Mouse (Mus musculus) stomach, embryonic 15.5 days (tissue): ENCODE measurements around the gene Acacb. TPM values are rescaled to one million over a fixed set of nuclear protein-coding genes. Genes with fewer than 3 reads are reported as not detected.

Source experiments
- ATAC-seq: fragments of 200-750 bp; cut with Nextera tagmentation; 2 replicates; pipeline ENCODE4 v1.8.0; 2017; ENCODE audit warnings: low read depth, moderate number of reproducible peaks, moderate TSS enrichment; ENCODE audit not compliant: insufficient read depth, low FRiP score
- H3K27ac ChIP-seq: fragments of 300-500 bp; sonication (generic); 2 replicates; pipeline ENCODE4 v1.5.1; 2015; ENCODE audit warnings: mild to moderate bottlenecking, inconsistent platforms
- H3K27me3 ChIP-seq: fragments of 300-500 bp; sonication (generic); replicated peaks from 2 replicates; pipeline ENCODE4 v1.6.1; 2015; ENCODE audit warnings: inconsistent platforms
- H3K36me3 ChIP-seq: fragments of 300-500 bp; sonication (generic); 2 replicates; pipeline ENCODE4 v1.6.1; 2015; ENCODE audit warnings: inconsistent platforms
- H3K4me1 ChIP-seq: fragments of 300-500 bp; sonication (generic); 2 replicates; pipeline ENCODE4 v1.6.1; 2015; ENCODE audit warnings: inconsistent platforms
- H3K4me2 ChIP-seq: fragments of 300-500 bp; sonication (generic); 2 replicates; pipeline ENCODE4 v1.6.1; 2015; ENCODE audit warnings: mild to moderate bottlenecking, inconsistent platforms
- H3K4me3 ChIP-seq: fragments of 300-500 bp; sonication (generic); replicated peaks from 2 replicates; pipeline ENCODE4 v1.5.1; 2015; ENCODE audit warnings: inconsistent platforms
- H3K9ac ChIP-seq: fragments of 300-500 bp; sonication (generic); 2 replicates; pipeline ENCODE4 v1.6.1; 2015; ENCODE audit warnings: inconsistent platforms
- H3K9me3 ChIP-seq: fragments of 300-500 bp; sonication (generic); 2 replicates; pipeline ENCODE4 v1.6.1; 2016; ENCODE audit warnings: inconsistent platforms
- WGBS: fragments of 180-500 bp; shearing (Covaris S2); methylation state at CpG from one replicate; pipeline ENCODE4 v1.1.7; 2015; 5-methylcytosine and 5-hydroxymethylcytosine counted together
- polyA plus RNA-seq: library from polyadenylated mRNA; unstranded; fragments of >200 nt; fragmentation: Nextera tagmentation; extraction: Ambion mirVana; gene quantifications from 2 replicates; pipeline ENCODE4 v1.2.1, GENCODE M21; 2015

The Acacb gene
- polyA plus RNA-seq, 1 experiment from 2014 or later = 2.1 TPM

- 23% methylated on average over 6 of the region's 6 CpGs for WGBS
- no peak overlapping the region for H3K4me3 ChIP-seq
- H3K9me3 ChIP-seq = no peaks in the 10 kb centered on the region
- H3K36me3 ChIP-seq = no peaks in the 10 kb centered on the region
- H3K4me2 ChIP-seq = no peak overlapping the region
- H3K9ac ChIP-seq = no peak overlapping the region
- no peaks in the 10 kb centered on the region for H3K4me1 ChIP-seq
- H3K27ac ChIP-seq = no peak overlapping the region
- ATAC-seq = no peak
- H3K27me3 ChIP-seq = 0 out of 2 replicates have a peak, but pooled peaks cover 3% of the 10 kb centered on the region
Observed at GRCm38 (mm10) chr5:114282346-114282745, 136.0 kb downstream of the Acacb start.

DNA sequence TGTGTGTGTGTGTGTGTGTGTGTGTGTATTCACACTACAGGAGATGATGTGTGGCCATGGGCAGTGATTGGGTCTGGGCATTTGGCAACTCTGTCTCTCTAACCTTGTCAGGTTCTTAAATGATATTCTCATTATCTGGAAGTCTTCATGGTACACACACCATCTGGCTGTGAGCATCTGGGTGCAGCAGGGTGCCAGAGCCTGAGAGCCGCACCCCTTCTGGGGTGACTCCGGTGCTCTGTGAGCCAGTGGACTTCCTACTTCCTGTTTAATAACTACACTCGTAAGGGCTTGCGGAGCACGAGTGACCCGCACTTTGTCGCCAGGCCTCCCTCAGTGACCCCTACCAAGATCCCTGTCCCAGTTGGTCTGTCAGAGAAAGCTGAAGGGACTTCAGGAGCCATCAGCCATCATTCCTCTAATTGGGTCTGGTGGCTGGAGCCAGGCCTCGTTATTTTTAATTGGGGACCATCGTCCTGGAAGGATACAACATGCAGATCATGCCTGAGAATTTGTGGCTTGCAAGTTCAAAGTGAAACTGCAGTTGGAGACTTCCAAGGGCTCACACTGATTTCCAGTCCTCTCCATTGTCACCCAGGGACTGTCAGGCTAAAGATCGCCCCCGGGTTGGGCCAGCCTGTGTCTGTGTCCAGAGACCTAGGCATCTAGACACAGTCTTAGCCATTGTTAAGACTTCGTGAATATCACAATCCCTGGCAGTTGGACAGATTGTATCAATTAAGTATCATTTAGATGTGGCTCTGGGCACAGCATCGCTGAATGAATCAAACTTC is 138.5 kb downstream of the Acacb start:
- H3K36me3 ChIP-seq = no peaks in the 10 kb centered on the region
- peaks cover 4% of the 10 kb centered on the region; the same call in 1 of the 2 replicates for H3K27me3 ChIP-seq
- H3K9me3 ChIP-seq = no peaks in the 10 kb centered on the region
- no peak overlapping the region for H3K27ac ChIP-seq
- no peak overlapping the region for H3K4me3 ChIP-seq
- no peak overlapping the region for H3K9ac ChIP-seq
- ATAC-seq = no peak
- no peaks in the 10 kb centered on the region for H3K4me1 ChIP-seq
- 72% methylated on average over 13 of the region's 13 CpGs for WGBS
- H3K4me2 ChIP-seq = no peak overlapping the region

DNA sequence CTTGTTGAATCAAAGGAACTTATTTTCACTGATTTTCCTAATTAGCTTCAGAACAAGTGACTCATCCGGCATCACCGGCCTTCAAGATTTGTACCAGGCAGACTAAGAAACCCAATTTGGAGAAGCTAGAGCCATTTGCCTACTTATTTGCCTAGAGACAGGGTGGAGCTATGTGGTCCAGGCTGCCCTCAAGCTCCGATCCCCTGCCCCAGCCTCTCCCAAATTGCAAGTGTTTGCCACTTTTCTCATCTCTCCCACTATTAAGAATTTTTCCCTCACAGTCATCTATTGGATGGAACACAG is 139.0 kb downstream of the Acacb start:
- WGBS = 82% methylated on average over 3 of the region's 3 CpGs
- no peak for ATAC-seq
- no peaks in the 10 kb centered on the region for H3K36me3 ChIP-seq

DNA sequence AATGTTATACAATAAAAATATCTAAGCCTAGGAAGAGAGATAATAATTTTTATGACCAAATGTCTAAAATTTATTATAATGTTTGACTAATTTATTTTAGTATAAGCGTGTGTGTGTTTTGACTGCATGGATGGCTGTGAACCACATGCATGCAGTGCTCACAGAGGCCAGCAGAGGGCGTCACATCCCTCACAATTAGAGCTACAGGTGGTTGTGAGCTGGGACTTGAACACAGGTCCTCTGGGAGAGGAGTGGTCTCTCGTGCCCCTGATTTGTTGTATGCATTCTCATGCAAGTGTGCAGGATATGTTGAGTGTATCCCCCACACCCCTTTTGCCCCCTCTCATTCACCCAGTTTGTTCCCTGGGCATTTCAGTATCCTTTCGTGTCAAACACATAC is 139.8 kb downstream of the Acacb start:
- no peak for ATAC-seq
- 77% methylated on average over 4 of the region's 4 CpGs for WGBS

More for the DNA sequence above, 139.0 kb downstream of the Acacb start:
- Histone ChIP-seq H3K9me3 (no peaks in the 10 kb centered on the region), H3K4me2 (no peak overlapping the region), H3K27me3 (peaks cover 6% of the 10 kb centered on the region; the same call in 1 of the 2 replicates), H3K4me1 (no peaks in the 10 kb centered on the region), H3K4me3 (no peak overlapping the region), H3K9ac (no peak overlapping the region), H3K27ac (no peak overlapping the region)

GRCm38 (mm10) chr5:114286872-114287571 is 140.7 kb downstream of the Acacb start:
- Histone ChIP-seq H3K9me3 (no peaks in the 10 kb centered on the region), H3K4me3 (no peak overlapping the region), H3K9ac (no peak overlapping the region), H3K4me1 (no peaks in the 10 kb centered on the region), H3K4me2 (no peak overlapping the region), H3K36me3 (no peaks in the 10 kb centered on the region), H3K27me3 (peaks cover 6% of the 10 kb centered on the region; the same call in 1 of the 2 replicates), H3K27ac (no peak overlapping the region)
- WGBS = 65% methylated on average over 16 of the region's 16 CpGs
- no peak for ATAC-seq

More for the DNA sequence above, 139.8 kb downstream of the Acacb start:
- Histone ChIP-seq H3K4me3 (no peak overlapping the region), H3K4me2 (no peak overlapping the region), H3K9me3 (no peaks in the 10 kb centered on the region), H3K4me1 (no peaks in the 10 kb centered on the region), H3K27me3 (peaks cover 6% of the 10 kb centered on the region; the same call in 1 of the 2 replicates), H3K36me3 (no peaks in the 10 kb centered on the region), H3K9ac (no peak overlapping the region), H3K27ac (no peak overlapping the region)

DNA sequence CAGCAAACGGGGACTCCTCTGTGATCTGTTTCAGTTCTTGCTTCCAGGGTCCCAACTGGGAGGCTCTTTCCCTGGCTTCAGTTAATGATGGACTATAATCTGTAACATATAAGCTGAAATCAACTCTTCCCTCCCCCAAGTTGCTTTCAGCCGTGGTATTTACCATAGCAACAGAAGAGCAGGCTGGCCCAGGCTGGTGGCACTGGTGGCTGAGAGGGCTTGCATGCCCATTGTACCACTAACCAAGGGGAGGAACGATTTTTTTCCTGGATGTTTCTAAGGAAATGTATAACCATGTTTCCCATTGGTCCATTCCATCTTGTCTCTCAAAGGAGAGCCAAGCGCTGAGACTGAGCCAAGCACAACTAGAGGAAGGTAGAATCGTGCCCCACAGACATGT is 142.1 kb downstream of the Acacb start:
- Histone ChIP-seq H3K36me3 (no peaks in the 10 kb centered on the region), H3K4me2 (no peak overlapping the region), H3K9me3 (no peaks in the 10 kb centered on the region), H3K4me1 (no peaks in the 10 kb centered on the region), H3K27ac (no peak overlapping the region), H3K4me3 (no peak overlapping the region), H3K9ac (no peak overlapping the region), H3K27me3 (peaks cover 6% of the 10 kb centered on the region; the same call in 1 of the 2 replicates)
- WGBS = 84% methylated on average over 5 of the region's 5 CpGs
- no peak for ATAC-seq

DNA sequence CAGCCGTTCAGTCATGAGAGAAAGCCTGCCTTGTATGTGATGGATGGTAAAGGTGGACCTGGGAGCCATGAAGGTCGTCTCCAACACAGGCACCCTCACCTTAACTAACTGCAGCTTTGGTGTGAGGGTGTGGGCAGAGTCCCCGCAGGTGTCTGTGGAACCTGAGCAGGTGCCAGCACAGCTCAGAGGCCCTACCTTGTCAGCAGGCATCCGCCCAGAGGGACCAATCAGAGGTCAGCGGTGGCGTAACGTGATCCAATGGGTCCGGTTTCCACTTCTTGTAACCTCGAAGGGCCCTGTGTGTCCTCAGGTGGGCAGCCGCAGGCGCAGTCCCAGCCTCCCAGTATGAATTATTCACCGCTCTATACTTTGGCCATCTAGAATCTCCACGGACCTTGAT is 142.5 kb downstream of the Acacb start, which contains the start of gene Myo1h:
TSS of gene Myo1h (plus strand) at position 293 of the 400 bp plus-strand sequence.
- Histone ChIP-seq H3K9ac (no peak within 1 kb of the TSS), H3K9me3 (no peaks in the 10 kb centered on the region), H3K4me3 (no peak within 1 kb of the TSS), H3K36me3 (no peaks in the 10 kb centered on the region), H3K4me2 (no peak within 1 kb of the TSS), H3K27ac (no peak within 1 kb of the TSS), H3K4me1 (no peaks in the 10 kb centered on the region), H3K27me3 (peaks cover 6% of the 10 kb centered on the region; the same call in 1 of the 2 replicates)
- WGBS = 38% methylated on average over 13 of the region's 13 CpGs
- peak; percentile 43; the same call in 1 of the 2 replicates for ATAC-seq

GRCm38 (mm10) chr5:114290004-114290403 is 143.7 kb downstream of the Acacb start:
- H3K36me3 ChIP-seq = no peaks in the 10 kb centered on the region
- no peak overlapping the region for H3K4me3 ChIP-seq
- no peak overlapping the region for H3K27ac ChIP-seq
- no peaks in the 10 kb centered on the region for H3K9me3 ChIP-seq
- no peak for ATAC-seq
- H3K4me1 ChIP-seq = no peaks in the 10 kb centered on the region
- peaks cover 6% of the 10 kb centered on the region; the same call in 1 of the 2 replicates for H3K27me3 ChIP-seq
- 70% methylated on average over 3 of the region's 3 CpGs for WGBS
- H3K4me2 ChIP-seq = no peak overlapping the region
- no peak overlapping the region for H3K9ac ChIP-seq

GRCm38 (mm10) chr5:114296693-114297631 is 150.6 kb downstream of the Acacb start:
- Histone ChIP-seq H3K27ac (no peak overlapping the region), H3K9me3 (no peaks in the 10 kb centered on the region), H3K36me3 (no peaks in the 10 kb centered on the region), H3K9ac (no peak overlapping the region), H3K4me1 (peaks cover 6% of the 10 kb centered on the region; the same call in 1 of the 2 replicates), H3K4me3 (no peak overlapping the region), H3K4me2 (no peak overlapping the region), H3K27me3 (no peaks in the 10 kb centered on the region)
- WGBS = 29% methylated on average over 22 of the region's 22 CpGs
- ATAC-seq = no peak

GRCm38 (mm10) chr5:114298212-114298894 is 152.0 kb downstream of the Acacb start:
- Histone ChIP-seq H3K27me3 (no peaks in the 10 kb centered on the region), H3K4me2 (no peak overlapping the region), H3K9me3 (no peaks in the 10 kb centered on the region), H3K4me1 (peaks cover 6% of the 10 kb centered on the region; the same call in 1 of the 2 replicates), H3K36me3 (no peaks in the 10 kb centered on the region), H3K9ac (no peak overlapping the region), H3K27ac (no peak overlapping the region), H3K4me3 (no peak overlapping the region)
- ATAC-seq = no peak
- 50% methylated on average over 18 of the region's 18 CpGs for WGBS
